Mouse (Mus musculus) bone marrow, adult 2 months (tissue): ENCODE measurements around the gene H2afz.

Experiments used
- CTCF ChIP-seq: fragments of 200-500 bp; IDR thresholded peaks from 2 replicates; pipeline ENCODE4 v1.5.1; 2011; ENCODE audit warnings: low read length, control low read depth; ENCODE audit not compliant: control insufficient read depth, insufficient read depth
- POLR2A ChIP-seq: fragments of 200-500 bp; IDR thresholded peaks from 2 replicates; pipeline ENCODE4 v1.6.1; 2011; ENCODE audit warnings: low read depth, mild to moderate bottlenecking, control low read depth, low read length, borderline replicate concordance; ENCODE audit not compliant: control insufficient read depth

DNA sequence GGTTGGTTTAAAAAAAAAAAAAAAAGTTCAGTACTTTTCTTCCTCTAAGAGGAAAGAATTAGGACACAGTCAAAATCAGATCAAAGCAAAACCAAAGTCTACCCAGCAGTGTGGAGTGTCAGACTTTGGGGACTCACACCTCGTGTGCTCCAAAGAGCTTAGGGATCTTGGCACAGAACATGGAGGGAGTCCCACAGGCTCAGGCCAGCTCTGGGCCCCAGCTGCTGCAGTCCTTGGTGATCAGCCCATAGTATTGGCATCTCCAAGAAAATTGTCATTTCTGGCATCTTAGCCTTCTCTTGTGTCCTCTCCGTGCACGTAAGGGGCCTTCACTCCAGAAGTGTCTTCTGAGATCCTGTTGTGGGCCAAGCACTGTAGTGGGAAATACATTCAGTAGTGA, 26.8 kb downstream of the H2afz start:
- TF ChIP-seq POLR2A (no peak), CTCF (no peak)
